Mouse (Mus musculus): Measurements from ENCODE around the gene Tcf20.

Gene Tcf20

GRCm38 (mm10) chr15:82911001-82911964 is 76.4 kb downstream of the Tcf20 start:
- in situ Hi-C loops (cut with MboI; ENCODE audit: low pct_unique_long_range_greater_than_20kb in 1 of 2, low sequenced_read_pairs in 2 of 2, unreplicated experiment in 1 of 2), result no loop called here

GRCm38 (mm10) chr15:82910596-82910995 is 77.1 kb downstream of the Tcf20 start:
- in situ Hi-C loops (cut with MboI; ENCODE audit: low pct_unique_long_range_greater_than_20kb in 1 of 2, low sequenced_read_pairs in 2 of 2, unreplicated experiment in 1 of 2), result no loop called here

GRCm38 (mm10) chr15:82909791-82910190 is 77.9 kb downstream of the Tcf20 start:
- in situ Hi-C loops (cut with MboI; ENCODE audit: low pct_unique_long_range_greater_than_20kb in 1 of 2, low sequenced_read_pairs in 2 of 2, unreplicated experiment in 1 of 2), result no loop called here

- in situ Hi-C loops (cut with MboI; ENCODE audit: low pct_unique_long_range_greater_than_20kb in 1 of 2, low sequenced_read_pairs in 2 of 2, unreplicated experiment in 1 of 2), result no loop called here
Measured at GRCm38 (mm10) chr15:82908521-82908920, 79.2 kb downstream of the Tcf20 start.

- in situ Hi-C loops (cut with MboI; ENCODE audit: low pct_unique_long_range_greater_than_20kb in 1 of 2, low sequenced_read_pairs in 2 of 2, unreplicated experiment in 1 of 2), result no loop called here
Measured at GRCm38 (mm10) chr15:82907306-82907705, 80.4 kb downstream of the Tcf20 start.

- in situ Hi-C loops (cut with MboI; ENCODE audit: low pct_unique_long_range_greater_than_20kb in 1 of 2, low sequenced_read_pairs in 2 of 2, unreplicated experiment in 1 of 2), result no loop called here
Measured at GRCm38 (mm10) chr15:82906574-82907061, 81.1 kb downstream of the Tcf20 start.

GRCm38 (mm10) chr15:82905431-82906395 is 82.0 kb downstream of the Tcf20 start:
- in situ Hi-C loops (cut with MboI; ENCODE audit: low pct_unique_long_range_greater_than_20kb in 1 of 2, low sequenced_read_pairs in 2 of 2, unreplicated experiment in 1 of 2), result no loop called here

- in situ Hi-C loops (cut with MboI; ENCODE audit: low pct_unique_long_range_greater_than_20kb in 1 of 2, low sequenced_read_pairs in 2 of 2, unreplicated experiment in 1 of 2), result no loop called here
Measured at GRCm38 (mm10) chr15:82904526-82904925, 83.1 kb downstream of the Tcf20 start.

- in situ Hi-C loops (cut with MboI; ENCODE audit: low pct_unique_long_range_greater_than_20kb in 1 of 2, low sequenced_read_pairs in 2 of 2, unreplicated experiment in 1 of 2), result no loop called here
Measured at GRCm38 (mm10) chr15:82902521-82902920, 85.2 kb downstream of the Tcf20 start.

- in situ Hi-C loops (cut with MboI; ENCODE audit: low pct_unique_long_range_greater_than_20kb in 1 of 2, low sequenced_read_pairs in 2 of 2, unreplicated experiment in 1 of 2), result no loop called here
Measured at GRCm38 (mm10) chr15:82901306-82901705, 86.4 kb downstream of the Tcf20 start.

- in situ Hi-C loops (cut with MboI; ENCODE audit: low pct_unique_long_range_greater_than_20kb in 1 of 2, low sequenced_read_pairs in 2 of 2, unreplicated experiment in 1 of 2), result no loop called here
Measured at GRCm38 (mm10) chr15:82900331-82900730, 87.3 kb downstream of the Tcf20 start.

- in situ Hi-C loops (cut with MboI; ENCODE audit: low pct_unique_long_range_greater_than_20kb in 1 of 2, low sequenced_read_pairs in 2 of 2, unreplicated experiment in 1 of 2), result no loop called here
Measured at GRCm38 (mm10) chr15:82899676-82900301, 87.9 kb downstream of the Tcf20 start.

- in situ Hi-C loops (cut with MboI; ENCODE audit: low pct_unique_long_range_greater_than_20kb in 1 of 2, low sequenced_read_pairs in 2 of 2, unreplicated experiment in 1 of 2), result no loop called here
Measured at GRCm38 (mm10) chr15:82898740-82899675, 88.7 kb downstream of the Tcf20 start.

- in situ Hi-C loops (cut with MboI; ENCODE audit: low pct_unique_long_range_greater_than_20kb in 1 of 2, low sequenced_read_pairs in 2 of 2, unreplicated experiment in 1 of 2), result no loop called here
Measured at GRCm38 (mm10) chr15:82898141-82898739, 89.4 kb downstream of the Tcf20 start.

- in situ Hi-C loops (cut with MboI; ENCODE audit: low pct_unique_long_range_greater_than_20kb in 1 of 2, low sequenced_read_pairs in 2 of 2, unreplicated experiment in 1 of 2), result no loop called here
Measured at GRCm38 (mm10) chr15:82896336-82896735, 91.3 kb downstream of the Tcf20 start.

- in situ Hi-C loops (cut with MboI; ENCODE audit: low pct_unique_long_range_greater_than_20kb in 1 of 2, low sequenced_read_pairs in 2 of 2, unreplicated experiment in 1 of 2), result no loop called here
Measured at GRCm38 (mm10) chr15:82890470-82890869, 97.2 kb downstream of the Tcf20 start.

- in situ Hi-C loops (cut with MboI; ENCODE audit: low pct_unique_long_range_greater_than_20kb in 1 of 2, low sequenced_read_pairs in 2 of 2, unreplicated experiment in 1 of 2), result no loop called here
Measured at GRCm38 (mm10) chr15:82889426-82889825, 98.2 kb downstream of the Tcf20 start.
